Mouse (Mus musculus): ENCODE results near the gene Rpsa. TPM values are rescaled to one million over a fixed set of nuclear protein-coding genes. Genes with fewer than 3 reads are reported as not detected.

The Rpsa gene
- 905 and 920 TPM in 2 replicates for polyA plus RNA-seq (2015; fragmentation: Nextera tagmentation; extraction: Ambion mirVana)

DNA sequence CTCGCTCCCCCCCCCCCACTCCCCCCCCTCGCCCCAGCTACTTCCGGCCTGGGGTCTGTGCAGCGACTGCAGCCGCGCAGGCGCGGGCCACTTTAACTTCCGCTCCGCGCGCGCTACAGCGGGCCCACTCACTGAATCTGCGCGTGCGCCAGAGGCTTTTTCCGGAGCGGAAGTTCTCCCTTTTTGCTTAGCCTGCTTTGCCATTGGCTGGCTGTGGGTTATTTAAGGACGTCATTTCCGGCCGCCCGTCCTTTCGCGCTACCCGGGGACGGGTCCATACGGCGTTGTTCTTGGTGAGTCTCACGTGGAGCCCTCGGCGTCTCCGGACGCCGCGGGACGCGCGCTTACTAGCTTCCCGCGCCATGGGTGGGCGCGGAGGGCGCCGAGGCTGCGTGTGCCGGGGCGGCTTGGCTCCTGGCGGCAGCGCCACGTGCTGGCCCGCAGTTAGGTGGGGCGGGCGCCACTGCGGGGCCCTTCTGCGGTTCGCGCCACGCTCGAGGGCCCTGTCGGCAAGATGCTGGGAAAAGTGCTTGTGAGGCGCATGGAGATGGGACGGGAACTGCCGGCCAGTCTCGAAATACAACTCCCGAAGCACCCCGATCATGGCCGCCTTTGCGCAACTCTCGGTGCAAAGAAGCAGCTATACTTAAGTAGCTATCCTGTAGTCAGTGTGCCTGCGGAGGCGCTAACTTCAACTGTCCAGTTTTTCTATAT lies at the start of gene Rpsa:
Rpsa (plus strand) TSS at position 152 of the 714 bp plus-strand sequence.
- 0% methylated on average over 71 of the region's 72 CpGs for WGBS
- Histone ChIP-seq H3K9me3 (no peaks in the 10 kb centered on the region), H3K36me3 (peaks cover 56% of the 10 kb centered on the region)

DNA sequence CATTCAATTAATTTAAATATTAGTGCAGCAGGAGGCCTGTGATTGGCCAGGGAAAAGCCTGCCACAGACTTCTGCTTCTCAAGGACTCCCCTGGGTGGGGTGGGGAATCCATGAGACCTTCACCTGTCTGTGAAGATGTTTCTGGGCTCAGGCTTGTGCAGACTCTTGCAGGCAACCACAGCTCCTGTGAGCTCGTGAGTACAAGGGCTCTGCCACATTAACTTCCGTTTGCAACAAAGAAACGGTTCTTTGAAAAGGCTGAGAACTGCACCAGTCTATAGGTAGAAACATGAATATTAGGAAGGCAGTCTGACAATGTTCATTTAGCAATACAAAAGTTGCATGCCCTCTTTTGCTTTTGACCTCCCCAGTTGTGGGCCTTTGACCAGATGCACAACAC lies 49.2 kb upstream of the Rpsa start:
- Histone ChIP-seq H3K4me2 (no peak overlapping the region), H3K4me3 (no peak overlapping the region), H3K4me1 (replicated peaks) (no peaks in the 10 kb centered on the region), H3K9me3 (no peaks in the 10 kb centered on the region), H3K9ac (no peak overlapping the region), H3K27ac (no peak overlapping the region), H3K36me3 (no peaks in the 10 kb centered on the region), H3K27me3 (no peaks in the 10 kb centered on the region)
- no peak for ATAC-seq (ENCODE audit: low FRiP score)
- WGBS = 77% methylated on average over 3 of the region's 3 CpGs

More for the DNA sequence above, at the start of gene Rpsa:
- Histone ChIP-seq H3K27ac (peak within 1 kb of the TSS; percentile 90), H3K4me3 (peak within 1 kb of the TSS; percentile 99), H3K4me2 (peak within 1 kb of the TSS; percentile 92), H3K27me3 (no peaks in the 10 kb centered on the region), H3K4me1 (replicated peaks) (peaks cover 23% of the 10 kb centered on the region), H3K9ac (peak within 1 kb of the TSS; percentile 96)
- ATAC-seq (ENCODE audit: low FRiP score) = peak; percentile 98

- Histone ChIP-seq H3K27me3 (no peaks in the 10 kb centered on the region), H3K4me3 (no peak overlapping the region), H3K9me3 (no peaks in the 10 kb centered on the region), H3K4me1 (replicated peaks) (no peaks in the 10 kb centered on the region), H3K9ac (no peak overlapping the region), H3K4me2 (no peak overlapping the region), H3K36me3 (no peaks in the 10 kb centered on the region), H3K27ac (no peak overlapping the region)
- no peak for ATAC-seq (ENCODE audit: low FRiP score)
- 86% methylated on average over 7 of the region's 7 CpGs for whole genome bisulfite sequencing
Measured at GRCm38 (mm10) chr9:120079901-120080300, 47.6 kb upstream of the Rpsa start.

DNA sequence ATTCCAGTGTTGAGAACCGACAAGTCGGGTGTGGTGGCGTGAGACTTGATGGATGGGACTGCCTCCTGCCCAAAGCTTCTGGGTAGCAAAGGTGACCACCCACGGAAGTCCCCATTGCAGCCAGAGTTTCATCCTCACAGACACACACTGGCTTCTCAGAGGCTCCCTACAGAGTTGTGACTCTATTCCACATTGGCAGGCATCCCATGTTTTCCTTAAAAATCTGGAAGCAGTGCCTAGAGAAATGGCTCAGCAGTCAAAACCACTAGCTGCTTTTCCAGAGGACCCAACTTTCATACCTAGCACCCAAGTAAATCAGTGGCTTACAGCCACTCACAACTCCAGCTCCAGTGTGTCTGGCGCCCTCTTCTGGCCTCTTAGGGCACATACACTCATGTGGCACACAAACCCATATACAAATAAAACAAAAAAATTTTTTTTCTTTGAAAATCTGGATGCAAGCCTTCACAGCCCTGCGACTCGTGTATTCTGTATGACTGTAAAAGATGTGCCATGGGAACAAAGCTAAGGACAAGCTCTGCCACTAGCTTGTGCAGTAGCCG lies 46.9 kb upstream of the Rpsa start:
- Histone ChIP-seq H3K4me1 (replicated peaks) (no peaks in the 10 kb centered on the region), H3K27ac (no peak overlapping the region), H3K4me2 (no peak overlapping the region), H3K27me3 (no peaks in the 10 kb centered on the region), H3K4me3 (no peak overlapping the region), H3K36me3 (no peaks in the 10 kb centered on the region), H3K9ac (no peak overlapping the region), H3K9me3 (no peaks in the 10 kb centered on the region)
- ATAC-seq (ENCODE audit: low FRiP score) = no peak
- 83% methylated on average over 8 of the region's 8 CpGs for WGBS

DNA sequence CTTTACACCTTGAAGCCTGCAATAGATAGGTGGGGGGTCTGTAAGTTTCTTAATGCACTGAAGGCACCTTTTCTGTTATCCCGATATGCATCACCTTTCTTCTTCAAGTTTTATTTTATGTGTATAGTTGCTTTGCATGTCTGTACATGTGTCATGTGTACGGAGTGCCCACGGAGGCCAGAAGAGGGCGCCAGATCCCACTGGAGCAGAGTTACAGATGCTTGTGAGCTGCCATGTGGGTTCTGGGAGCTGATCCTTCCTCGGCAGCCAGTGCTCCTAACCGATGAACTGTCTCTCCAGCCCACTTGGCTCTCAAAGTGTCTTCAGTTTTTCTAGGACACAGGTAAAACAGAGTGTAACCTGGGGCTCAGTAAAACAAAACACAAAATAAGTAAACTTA lies 46.2 kb upstream of the Rpsa start:
- H3K4me3 ChIP-seq = no peak overlapping the region
- H3K9me3 ChIP-seq = no peaks in the 10 kb centered on the region
- no peak overlapping the region for H3K9ac ChIP-seq
- no peak overlapping the region for H3K27ac ChIP-seq
- ATAC-seq (ENCODE audit: low FRiP score) = no peak
- no peaks in the 10 kb centered on the region for H3K4me1 ChIP-seq (replicated peaks)
- no peaks in the 10 kb centered on the region for H3K27me3 ChIP-seq
- WGBS = 69% methylated on average over 6 of the region's 6 CpGs
- H3K4me2 ChIP-seq = no peak overlapping the region
- H3K36me3 ChIP-seq = no peaks in the 10 kb centered on the region

- no peak for ATAC-seq (ENCODE audit: low FRiP score)
- no peaks in the 10 kb centered on the region for H3K27me3 ChIP-seq
- H3K4me1 ChIP-seq (replicated peaks) = no peaks in the 10 kb centered on the region
- no peak overlapping the region for H3K4me3 ChIP-seq
- H3K4me2 ChIP-seq = no peak overlapping the region
- WGBS = 82% methylated on average over 5 of the region's 5 CpGs
- H3K36me3 ChIP-seq = no peaks in the 10 kb centered on the region
- H3K27ac ChIP-seq = no peak overlapping the region
- H3K9ac ChIP-seq = no peak overlapping the region
- H3K9me3 ChIP-seq = no peaks in the 10 kb centered on the region
Measured at GRCm38 (mm10) chr9:120081967-120082366, 45.5 kb upstream of the Rpsa start.

GRCm38 (mm10) chr9:120082691-120083090 lies 44.8 kb upstream of the Rpsa start:
- Histone ChIP-seq H3K27ac (no peak overlapping the region), H3K4me2 (no peak overlapping the region), H3K4me1 (replicated peaks) (no peaks in the 10 kb centered on the region), H3K9ac (no peak overlapping the region), H3K36me3 (no peaks in the 10 kb centered on the region), H3K9me3 (no peaks in the 10 kb centered on the region), H3K4me3 (no peak overlapping the region), H3K27me3 (no peaks in the 10 kb centered on the region)
- no peak for ATAC-seq (ENCODE audit: low FRiP score)
- 66% methylated on average over 4 of the region's 4 CpGs for WGBS

- Histone ChIP-seq H3K36me3 (no peaks in the 10 kb centered on the region), H3K9ac (no peak overlapping the region), H3K9me3 (no peaks in the 10 kb centered on the region), H3K27ac (no peak overlapping the region), H3K27me3 (no peaks in the 10 kb centered on the region), H3K4me1 (replicated peaks) (no peaks in the 10 kb centered on the region), H3K4me2 (no peak overlapping the region), H3K4me3 (no peak overlapping the region)
- WGBS = 82% methylated on average over 18 of the region's 18 CpGs
- ATAC-seq (ENCODE audit: low FRiP score) = no peak
Measured at GRCm38 (mm10) chr9:120083158-120083894, 44.2 kb upstream of the Rpsa start.

- H3K4me3 ChIP-seq = no peak overlapping the region
- 0 out of 2 replicates have a peak, but pooled peaks cover 4% of the 10 kb centered on the region for H3K9me3 ChIP-seq
- no peaks in the 10 kb centered on the region for H3K36me3 ChIP-seq
- no peak overlapping the region for H3K27ac ChIP-seq
- H3K27me3 ChIP-seq = no peaks in the 10 kb centered on the region
- H3K4me2 ChIP-seq = no peak overlapping the region
- no peak overlapping the region for H3K9ac ChIP-seq
- no peak for ATAC-seq (ENCODE audit: low FRiP score)
- no peaks in the 10 kb centered on the region for H3K4me1 ChIP-seq (replicated peaks)
- 91% methylated on average over 9 of the region's 9 CpGs for WGBS
Measured at GRCm38 (mm10) chr9:120084406-120084805, 43.1 kb upstream of the Rpsa start.

GRCm38 (mm10) chr9:120089125-120089524 lies 38.4 kb upstream of the Rpsa start:
- H3K4me1 ChIP-seq (replicated peaks) = no peaks in the 10 kb centered on the region
- no peak overlapping the region for H3K4me3 ChIP-seq
- no peaks in the 10 kb centered on the region for H3K27me3 ChIP-seq
- no peak overlapping the region for H3K4me2 ChIP-seq
- no peak overlapping the region for H3K27ac ChIP-seq
- no peak for ATAC-seq (ENCODE audit: low FRiP score)
- no peak overlapping the region for H3K9ac ChIP-seq
- 88% methylated on average over 7 of the region's 7 CpGs for WGBS
- no peaks in the 10 kb centered on the region for H3K36me3 ChIP-seq
- 0 out of 2 replicates have a peak, but pooled peaks cover 5% of the 10 kb centered on the region for H3K9me3 ChIP-seq

GRCm38 (mm10) chr9:120091086-120091485 lies 36.4 kb upstream of the Rpsa start:
- Histone ChIP-seq H3K4me2 (no peak overlapping the region), H3K9me3 (0 out of 2 replicates have a peak, but pooled peaks cover 5% of the 10 kb centered on the region), H3K27ac (no peak overlapping the region), H3K36me3 (no peaks in the 10 kb centered on the region), H3K9ac (no peak overlapping the region), H3K4me1 (replicated peaks) (no peaks in the 10 kb centered on the region), H3K4me3 (no peak overlapping the region), H3K27me3 (no peaks in the 10 kb centered on the region)
- 90% methylated on average over 10 of the region's 10 CpGs for WGBS
- ATAC-seq (ENCODE audit: low FRiP score) = no peak

DNA sequence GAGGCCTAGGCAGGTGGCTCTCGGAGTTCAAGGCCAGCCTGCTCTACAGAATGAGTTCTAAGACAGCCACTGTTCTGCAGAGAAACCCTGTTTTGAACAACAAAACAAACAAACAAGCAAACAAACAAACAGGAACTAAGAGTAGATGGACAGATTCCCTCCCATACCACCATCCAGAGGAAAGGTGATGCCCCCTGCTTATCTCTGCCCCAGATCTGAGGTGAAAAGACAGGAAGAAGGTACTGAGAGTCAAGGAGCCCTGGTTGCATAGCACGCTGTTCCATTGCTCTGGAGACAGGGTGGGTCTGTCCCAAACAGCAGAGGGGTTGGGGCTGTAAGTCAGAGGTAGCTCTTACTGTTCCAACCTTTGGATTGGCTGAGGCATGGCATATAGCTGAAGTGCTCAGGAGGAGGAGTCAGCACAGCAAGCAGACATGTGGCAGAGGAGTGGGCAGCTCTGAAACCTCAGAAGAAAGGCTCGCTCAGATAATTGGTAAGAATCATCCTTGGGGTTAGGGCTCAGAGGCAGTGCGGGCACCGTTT lies 35.7 kb upstream of the Rpsa start, which contains the start of gene Ccr8:
Ccr8 (plus strand) TSS at position 419 of the 543 bp plus-strand sequence.
- no peak for ATAC-seq (ENCODE audit: low FRiP score)
- 87% methylated on average over 5 of the region's 5 CpGs for WGBS
- Histone ChIP-seq H3K27ac (no peak within 1 kb of the TSS), H3K27me3 (no peaks in the 10 kb centered on the region), H3K4me1 (replicated peaks) (no peaks in the 10 kb centered on the region), H3K9me3 (0 out of 2 replicates have a peak, but pooled peaks cover 5% of the 10 kb centered on the region), H3K9ac (no peak within 1 kb of the TSS), H3K4me3 (no peak within 1 kb of the TSS), H3K36me3 (no peaks in the 10 kb centered on the region), H3K4me2 (no peak within 1 kb of the TSS)
